Mouse (Mus musculus): ENCODE data around the gene Ntn4. TPM values are rescaled to one million over a fixed set of nuclear protein-coding genes. Genes with fewer than 3 reads are reported as not detected.
"Not testable (repeated sequence)": the region's sequence is repeated elsewhere in the genome, so short reads cannot be mapped to it uniquely, and the experiment has no call there.

The Ntn4 gene
- polyA plus RNA-seq, 1 experiment from 2014 or later: 0.17 TPM

- peak overlapping the region; percentile 51 for H3K4me2 ChIP-seq
- H3K9me3 ChIP-seq (replicated peaks): no peaks in the 10 kb centered on the region
- H3K27ac ChIP-seq: peak overlapping the region; percentile 91
- H3K9ac ChIP-seq: peak overlapping the region; percentile 44
- H3K36me3 ChIP-seq: no peaks in the 10 kb centered on the region
- H3K4me3 ChIP-seq: no peak overlapping the region
- WGBS (ENCODE audit: insufficient replicate concordance): 25% methylated on average over 3 of the region's 3 CpGs
- H3K4me1 ChIP-seq: peaks cover 69% of the 10 kb centered on the region
- H3K27me3 ChIP-seq (replicated peaks): 0 out of 2 replicates have a peak, but pooled peaks cover 2% of the 10 kb centered on the region
- no peak for ATAC-seq
These were observed 26.5 kb downstream of the Ntn4 start for GRCm38 (mm10) chr10:93666996-93667395.

- peaks cover 63% of the 10 kb centered on the region for H3K4me1 ChIP-seq
- peak; percentile 73 for ATAC-seq
- peak overlapping the region; percentile 37 for H3K9ac ChIP-seq
- peaks cover 15% of the 10 kb centered on the region for H3K36me3 ChIP-seq
- WGBS (ENCODE audit: insufficient replicate concordance): 34% methylated on average over 22 of the region's 22 CpGs
- H3K4me3 ChIP-seq: peak overlapping the region; percentile 9; the same call in 1 of the 2 replicates
- no peaks in the 10 kb centered on the region for H3K9me3 ChIP-seq (replicated peaks)
- H3K4me2 ChIP-seq: peak overlapping the region; percentile 56
- no peaks in the 10 kb centered on the region for H3K27me3 ChIP-seq (replicated peaks)
- H3K27ac ChIP-seq: peak overlapping the region; percentile 70
These were observed 32.4 kb downstream of the Ntn4 start for GRCm38 (mm10) chr10:93672646-93673479.

- Histone ChIP-seq H3K9me3 (replicated peaks) (no peaks in the 10 kb centered on the region), H3K27ac (peak overlapping the region; percentile 85), H3K27me3 (replicated peaks) (no peaks in the 10 kb centered on the region), H3K9ac (peak overlapping the region; percentile 62), H3K4me3 (peak overlapping the region; percentile 35), H3K4me1 (peaks cover 65% of the 10 kb centered on the region), H3K4me2 (peak overlapping the region; percentile 68), H3K36me3 (peaks cover 12% of the 10 kb centered on the region)
- 27% methylated on average over 19 of the region's 19 CpGs for WGBS (ENCODE audit: insufficient replicate concordance)
- peak; percentile 86 for ATAC-seq
These were observed 38.9 kb downstream of the Ntn4 start for GRCm38 (mm10) chr10:93679191-93680007.

GRCm38 (mm10) chr10:93680680-93681377 lies 40.3 kb downstream of the Ntn4 start:
- Histone ChIP-seq H3K9ac (no peak overlapping the region), H3K36me3 (no peaks in the 10 kb centered on the region), H3K4me1 (peaks cover 71% of the 10 kb centered on the region), H3K27ac (peak overlapping the region; percentile 79; the same call in 1 of the 2 replicates), H3K27me3 (replicated peaks) (no peaks in the 10 kb centered on the region), H3K9me3 (replicated peaks) (no peaks in the 10 kb centered on the region), H3K4me3 (no peak overlapping the region), H3K4me2 (no peak overlapping the region)
- no peak for ATAC-seq
- 60% methylated on average over 6 of the region's 6 CpGs for WGBS (ENCODE audit: insufficient replicate concordance)

- H3K4me3 ChIP-seq: peak overlapping the region; percentile 41
- no peaks in the 10 kb centered on the region for H3K9me3 ChIP-seq (replicated peaks)
- peaks cover 85% of the 10 kb centered on the region for H3K4me1 ChIP-seq
- peak overlapping the region; percentile 79 for H3K27ac ChIP-seq
- H3K9ac ChIP-seq: peak overlapping the region; percentile 66
- H3K27me3 ChIP-seq (replicated peaks): no peaks in the 10 kb centered on the region
- ATAC-seq: peak; percentile 40; the same call in 1 of the 2 replicates
- 34% methylated on average over 18 of the region's 18 CpGs for WGBS (ENCODE audit: insufficient replicate concordance)
- peak overlapping the region; percentile 61 for H3K4me2 ChIP-seq
- no peaks in the 10 kb centered on the region for H3K36me3 ChIP-seq
These were observed 41.8 kb downstream of the Ntn4 start for GRCm38 (mm10) chr10:93682185-93682747.

- Histone ChIP-seq H3K4me2 (peak overlapping the region; percentile 61), H3K9ac (0 out of 2 replicates have a peak overlapping the region, but pooled peaks have one; percentile 37), H3K9me3 (replicated peaks) (no peaks in the 10 kb centered on the region), H3K36me3 (no peaks in the 10 kb centered on the region), H3K4me1 (peaks cover 92% of the 10 kb centered on the region), H3K4me3 (peak overlapping the region; percentile 41), H3K27ac (peak overlapping the region; percentile 79), H3K27me3 (replicated peaks) (no peaks in the 10 kb centered on the region)
- whole genome bisulfite sequencing (ENCODE audit: insufficient replicate concordance): 67% methylated on average over 7 of the region's 7 CpGs
- no peak for ATAC-seq
These were observed 42.7 kb downstream of the Ntn4 start for GRCm38 (mm10) chr10:93683185-93683584.

- Histone ChIP-seq H3K4me3 (0 out of 2 replicates have a peak overlapping the region, but pooled peaks have one; percentile 6), H3K4me1 (peaks cover 92% of the 10 kb centered on the region), H3K9me3 (replicated peaks) (no peaks in the 10 kb centered on the region), H3K9ac (peak overlapping the region; percentile 42), H3K27ac (peak overlapping the region; percentile 79), H3K36me3 (no peaks in the 10 kb centered on the region), H3K4me2 (peak overlapping the region; percentile 61), H3K27me3 (replicated peaks) (no peaks in the 10 kb centered on the region)
- no peak for ATAC-seq
- WGBS (ENCODE audit: insufficient replicate concordance): 63% methylated on average over 4 of the region's 4 CpGs
These were observed 43.4 kb downstream of the Ntn4 start for GRCm38 (mm10) chr10:93683896-93684295.

- WGBS (ENCODE audit: insufficient replicate concordance): 34% methylated on average over 3 of the region's 3 CpGs
- not testable (repeated sequence) for H3K27ac ChIP-seq; H3K4me2 ChIP-seq; H3K27me3 ChIP-seq (replicated peaks); H3K4me3 ChIP-seq; H3K36me3 ChIP-seq; H3K9me3 ChIP-seq (replicated peaks); H3K9ac ChIP-seq
- peaks cover 81% of the 10 kb centered on the region for H3K4me1 ChIP-seq
- 0 out of 2 replicates have a peak, but pooled peaks have one; percentile 27 for ATAC-seq
These were observed 44.9 kb downstream of the Ntn4 start for GRCm38 (mm10) chr10:93685416-93685815.

GRCm38 (mm10) chr10:93686579-93686978 lies 46.1 kb downstream of the Ntn4 start:
- no peaks in the 10 kb centered on the region for H3K36me3 ChIP-seq
- H3K4me3 ChIP-seq: no peak overlapping the region
- H3K27ac ChIP-seq: no peak overlapping the region
- no peaks in the 10 kb centered on the region for H3K27me3 ChIP-seq (replicated peaks)
- H3K9ac ChIP-seq: no peak overlapping the region
- no peak overlapping the region for H3K4me2 ChIP-seq
- 79% methylated on average over 6 of the region's 6 CpGs for WGBS (ENCODE audit: insufficient replicate concordance)
- H3K4me1 ChIP-seq: peaks cover 71% of the 10 kb centered on the region
- H3K9me3 ChIP-seq (replicated peaks): no peaks in the 10 kb centered on the region
- ATAC-seq: no peak

- 0 out of 2 replicates have a peak overlapping the region, but pooled peaks have one; percentile 34 for H3K27ac ChIP-seq
- ATAC-seq: no peak
- no peaks in the 10 kb centered on the region for H3K9me3 ChIP-seq (replicated peaks)
- H3K4me1 ChIP-seq: peaks cover 59% of the 10 kb centered on the region
- 79% methylated on average over 3 of the region's 3 CpGs for WGBS (ENCODE audit: insufficient replicate concordance)
- H3K4me2 ChIP-seq: no peak overlapping the region
- no peaks in the 10 kb centered on the region for H3K27me3 ChIP-seq (replicated peaks)
- H3K9ac ChIP-seq: no peak overlapping the region
- H3K36me3 ChIP-seq: no peaks in the 10 kb centered on the region
- H3K4me3 ChIP-seq: no peak overlapping the region
These were observed 47.3 kb downstream of the Ntn4 start for GRCm38 (mm10) chr10:93687781-93688180.
